Mouse (Mus musculus): ENCODE data around the gene Dffa.

DNA sequence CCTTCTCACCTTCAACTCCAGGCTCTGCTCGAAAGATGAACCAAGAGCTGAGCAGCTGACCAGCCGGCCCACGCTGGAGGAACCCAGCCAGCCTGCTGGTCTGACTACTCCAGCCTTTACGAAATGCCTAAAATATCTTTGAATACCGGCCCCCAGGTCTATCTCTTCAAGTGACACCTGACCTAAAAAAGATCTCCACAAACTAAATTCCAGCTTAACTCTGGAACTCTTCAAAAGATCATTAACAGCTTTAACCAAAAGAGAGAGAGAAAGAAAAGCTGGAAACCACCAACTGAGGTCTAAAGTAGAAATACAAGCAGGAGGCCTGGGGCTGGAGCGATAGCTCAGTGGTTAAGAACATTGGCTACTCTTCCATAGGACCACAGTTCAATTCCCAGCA, 24.3 kb upstream of the Dffa start:
- TF ChIP-seq CTCF (IDR thresholded peaks at IDR 0.05) (no peak), POLR2A (IDR thresholded peaks at IDR 0.05; ENCODE audit: insufficient read depth, low read depth, low read length) (no peak)

All from heart, adult 2 months (tissue).